Mouse (Mus musculus): ENCODE results near the gene Pcgf2.

Gene Pcgf2

DNA sequence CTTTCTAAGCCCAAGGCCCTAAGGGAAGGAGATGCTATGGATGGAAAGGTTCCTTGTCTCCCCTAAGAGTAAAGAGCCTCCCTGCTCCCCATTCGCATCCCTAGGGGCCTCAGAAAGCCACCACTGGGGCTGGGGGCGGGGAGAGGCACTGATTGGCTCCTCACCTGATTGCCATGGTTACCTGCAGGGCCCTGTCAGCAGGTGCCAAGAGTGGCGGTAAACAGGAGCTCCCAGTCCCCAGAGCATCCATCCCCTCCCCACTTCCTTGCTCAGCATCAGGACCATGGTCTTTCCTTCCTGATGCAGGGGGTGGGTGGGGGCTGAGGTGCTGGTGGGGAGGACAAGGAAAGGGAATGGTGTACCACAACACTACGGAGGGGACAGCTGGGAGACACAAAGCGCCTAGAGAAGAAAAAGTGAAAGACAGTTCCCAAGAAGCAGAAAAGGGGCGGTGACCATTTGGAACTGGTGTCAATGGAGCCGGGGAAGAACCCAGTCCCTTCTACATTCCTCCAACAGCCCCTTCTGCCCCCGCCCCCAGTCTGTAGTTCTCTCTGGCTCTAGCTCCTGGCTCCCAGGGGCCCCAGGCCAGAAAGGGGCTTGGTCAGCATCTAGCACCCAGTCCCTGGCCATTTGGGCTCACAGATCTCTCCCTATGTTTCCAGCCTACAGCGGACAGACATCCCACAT is 4.4 kb downstream of the Pcgf2 start:
- DNase-seq (ENCODE audit: low read depth, low spot score), result peak; percentile 49

DNA sequence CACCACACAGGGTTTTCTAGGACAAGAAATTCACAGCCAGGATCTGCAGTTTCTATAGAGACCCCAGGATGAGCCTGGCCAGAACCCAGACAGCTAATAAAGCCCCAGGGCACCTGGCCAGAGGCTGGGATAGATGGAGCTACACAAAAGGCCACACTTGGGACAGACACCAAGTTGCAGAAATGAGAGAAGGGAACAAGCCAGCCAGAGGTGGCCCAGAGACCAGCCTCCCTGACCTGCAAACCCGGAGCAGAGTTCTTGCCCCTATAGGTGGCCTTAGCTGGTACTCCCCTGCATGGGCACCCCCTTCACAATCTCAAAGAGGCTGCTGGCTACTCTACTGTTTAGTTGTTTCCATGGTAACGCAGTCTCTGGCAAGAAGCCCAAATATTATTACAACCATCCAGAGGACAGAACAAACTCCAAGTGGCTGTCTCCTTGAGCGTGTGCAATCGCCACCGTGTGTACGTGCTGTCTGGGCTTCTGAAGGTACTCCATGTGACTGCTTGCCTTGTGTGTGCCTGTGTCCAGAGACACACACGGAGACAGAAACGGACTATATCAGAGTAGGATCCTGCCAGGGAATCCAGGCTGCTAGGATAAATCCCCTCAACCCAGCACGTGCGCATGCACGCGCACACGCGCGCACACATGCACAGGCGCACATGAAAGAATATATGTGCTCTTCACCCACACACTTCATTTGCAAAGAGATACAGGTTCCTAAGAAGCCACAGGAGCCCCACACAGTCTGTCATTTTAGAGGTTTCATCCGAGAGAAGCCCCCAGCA is 5.2 kb downstream of the Pcgf2 start:
- DNase-seq (ENCODE audit: low read depth, low spot score), result peak; percentile 75

DNA sequence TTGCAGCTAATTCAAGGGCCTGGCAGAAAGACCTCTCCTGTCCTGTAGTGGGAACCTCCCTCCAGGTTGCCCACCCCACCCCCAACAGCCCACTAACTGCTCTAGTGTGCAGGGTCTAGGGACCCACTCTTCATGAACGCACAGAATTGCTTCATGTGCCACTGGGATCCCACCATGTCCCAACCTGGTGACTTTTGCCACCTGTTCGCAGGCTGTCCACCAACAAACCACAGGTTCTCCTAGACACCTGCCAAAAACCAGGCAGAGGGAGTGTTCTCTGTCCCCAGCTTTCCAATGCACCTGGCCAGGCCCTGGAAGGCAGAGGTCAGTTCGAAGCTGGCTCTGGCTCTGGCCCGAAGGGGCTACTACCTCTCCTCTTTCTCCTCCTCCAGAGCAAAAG is 5.9 kb downstream of the Pcgf2 start:
- no peak for DNase-seq (ENCODE audit: low read depth, low spot score)

DNA sequence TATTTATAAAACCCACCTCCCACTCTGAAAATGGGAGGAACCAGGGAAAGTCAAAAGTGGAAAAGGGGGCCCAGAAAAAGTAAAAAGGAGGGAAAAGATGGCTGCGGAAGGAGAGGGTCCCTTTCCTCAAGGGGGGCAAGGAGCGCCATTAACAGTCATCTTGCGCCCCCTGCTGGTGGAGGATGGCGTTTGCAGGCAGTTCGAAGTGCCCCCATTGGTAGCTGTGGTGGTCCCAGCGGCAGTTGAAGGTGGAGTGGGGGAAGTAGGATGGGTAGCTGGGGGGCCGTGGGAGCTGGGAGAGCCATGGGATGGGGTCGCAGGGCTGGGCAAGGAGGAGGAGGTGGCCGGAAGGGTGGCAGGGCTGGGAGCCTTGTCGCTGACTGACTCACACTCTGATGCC is 10.4 kb downstream of the Pcgf2 start:
- DNase-seq (ENCODE audit: low read depth, low spot score), result peak; percentile 42

DNA sequence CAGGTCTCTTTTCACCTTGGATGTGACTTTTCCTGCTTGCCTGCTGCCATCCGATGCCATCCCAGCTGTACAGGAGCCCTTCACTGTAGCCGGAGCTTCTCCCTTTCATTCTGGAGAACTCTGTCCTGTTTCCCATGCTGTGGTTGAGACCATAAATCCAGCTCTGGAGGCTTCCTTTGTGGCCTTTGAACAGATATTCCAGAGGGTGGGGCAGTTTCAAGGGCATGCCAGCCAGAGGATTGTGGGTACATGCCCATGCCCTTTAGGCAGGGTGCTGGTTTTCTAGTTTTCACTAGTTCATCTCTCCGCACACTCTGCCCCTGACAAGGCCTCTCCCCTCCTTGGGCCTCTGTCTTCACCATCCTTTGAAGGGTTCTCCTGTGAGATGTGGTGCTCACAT is 13.2 kb downstream of the Pcgf2 start:
- DNase-seq (ENCODE audit: low read depth, low spot score), result no peak

DNA sequence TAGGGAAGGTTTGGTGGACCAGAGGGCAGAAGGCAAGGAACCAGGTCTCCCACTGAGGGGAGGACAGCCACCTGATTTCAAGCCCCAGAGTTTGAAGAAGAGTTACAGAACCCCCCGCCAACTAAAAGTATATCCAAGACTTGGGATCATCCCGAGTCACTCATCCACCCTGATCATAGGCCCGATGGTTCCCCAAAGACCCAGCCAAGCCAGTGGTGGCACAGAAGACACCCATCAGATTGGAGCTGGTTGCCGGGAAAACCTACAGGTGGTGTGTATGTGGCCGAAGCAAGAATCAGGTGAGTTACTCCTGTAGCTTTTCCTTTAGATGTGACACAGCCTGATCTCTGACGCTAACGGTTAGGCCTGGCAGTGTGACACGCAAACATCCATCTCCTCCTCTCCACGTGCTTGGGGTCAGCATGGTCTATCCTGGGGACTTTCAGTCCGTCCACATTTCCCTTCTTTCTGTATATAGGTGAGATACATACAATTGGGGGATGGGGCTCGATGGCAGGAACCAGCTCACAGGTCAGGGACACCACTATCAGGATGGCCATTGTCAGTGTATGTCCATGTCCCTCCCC is 13.9 kb downstream of the Pcgf2 start:
- DNase-seq (ENCODE audit: low read depth, low spot score), result no peak

DNA sequence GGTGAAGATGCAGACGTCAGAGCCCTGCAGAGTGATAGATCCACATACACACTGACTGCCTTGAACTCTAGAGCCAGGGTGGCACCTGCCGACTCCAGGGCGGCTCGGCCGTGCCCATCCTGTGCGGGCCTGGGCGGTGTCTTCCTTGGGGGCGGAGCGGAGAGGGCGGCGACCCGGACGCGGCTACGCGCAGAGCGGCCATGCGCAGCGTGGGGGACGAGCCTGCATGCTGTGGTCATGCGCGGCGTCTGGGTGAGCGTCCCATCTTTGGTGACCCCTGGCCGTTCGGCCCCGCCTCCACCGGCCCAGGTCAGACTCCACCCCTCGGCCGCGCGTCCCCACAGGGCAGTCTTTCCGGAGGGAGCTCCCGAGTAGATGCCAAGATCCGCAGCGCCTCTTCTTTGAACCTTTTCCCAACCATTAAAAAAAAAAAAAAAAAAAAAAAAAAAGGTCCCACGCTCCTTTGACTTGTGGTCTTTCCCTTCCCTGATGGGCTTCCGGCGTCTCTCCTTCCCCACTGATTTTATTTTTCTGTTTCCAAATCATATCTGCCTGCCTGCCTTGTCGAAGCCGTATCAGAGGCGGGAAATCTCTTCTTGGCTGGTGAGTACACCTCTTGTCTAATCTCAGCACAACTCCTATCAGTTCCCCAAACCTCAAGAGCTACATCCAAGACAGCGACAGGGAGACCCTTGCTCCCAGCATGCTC is 14.5 kb downstream of the Pcgf2 start, which contains the start of gene Cisd3:
Gene Cisd3, plus strand, starts transcription at position 214 of the 709 bp plus-strand sequence.
- peak; percentile 96 for DNase-seq (ENCODE audit: low read depth, low spot score)

DNA sequence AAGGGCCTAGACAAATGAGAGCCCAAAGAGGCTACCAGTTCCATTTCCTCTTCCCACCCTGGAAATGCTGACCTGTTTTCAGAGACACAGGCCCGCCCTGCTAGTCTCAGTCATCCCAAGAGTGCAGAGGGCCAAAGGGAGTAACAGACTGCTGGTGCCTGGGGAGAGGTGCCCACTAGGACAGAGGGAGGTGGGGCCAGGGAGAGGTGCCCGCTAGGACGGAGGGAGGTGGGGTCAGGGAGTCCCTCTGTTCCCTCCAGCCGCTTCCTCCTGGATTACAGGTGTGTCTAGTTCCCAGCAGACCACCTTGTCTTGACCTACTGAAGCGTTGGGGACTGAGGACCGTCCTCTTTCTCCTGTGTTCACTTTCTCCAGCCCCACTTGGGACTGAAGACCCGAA is 15.5 kb downstream of the Pcgf2 start:
- no peak for DNase-seq (ENCODE audit: low read depth, low spot score)

DNA sequence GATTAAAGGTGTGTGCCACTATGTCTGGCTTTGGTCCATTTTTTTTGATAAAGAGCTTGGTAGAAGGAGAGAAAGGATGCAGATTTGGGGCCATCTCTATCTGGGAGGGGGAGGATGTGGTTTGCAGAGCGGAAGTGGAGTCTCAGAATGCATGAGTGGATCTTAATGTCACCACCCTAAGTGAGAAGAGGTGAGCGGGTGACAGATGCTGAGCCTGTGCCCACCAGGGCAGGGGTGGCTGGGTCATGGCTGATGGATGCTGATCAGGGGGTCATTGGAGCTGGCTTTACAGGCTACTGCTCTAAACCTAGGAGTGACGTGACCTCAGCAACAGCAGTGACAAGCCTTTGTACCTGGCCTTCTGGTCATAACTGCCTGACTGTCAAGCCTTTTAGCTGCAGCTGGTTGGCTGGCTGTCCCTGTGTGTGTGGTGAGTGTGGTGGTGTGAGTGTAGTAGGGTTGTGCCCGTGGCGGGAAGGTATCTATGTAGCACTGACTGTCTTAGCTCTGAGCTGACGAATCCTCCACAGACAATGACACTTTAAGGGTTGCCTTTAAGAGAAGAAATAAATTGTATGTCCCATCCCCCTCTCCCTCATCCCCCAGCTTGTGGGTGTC is 16.1 kb downstream of the Pcgf2 start:
- no peak for DNase-seq (ENCODE audit: low read depth, low spot score)

DNA sequence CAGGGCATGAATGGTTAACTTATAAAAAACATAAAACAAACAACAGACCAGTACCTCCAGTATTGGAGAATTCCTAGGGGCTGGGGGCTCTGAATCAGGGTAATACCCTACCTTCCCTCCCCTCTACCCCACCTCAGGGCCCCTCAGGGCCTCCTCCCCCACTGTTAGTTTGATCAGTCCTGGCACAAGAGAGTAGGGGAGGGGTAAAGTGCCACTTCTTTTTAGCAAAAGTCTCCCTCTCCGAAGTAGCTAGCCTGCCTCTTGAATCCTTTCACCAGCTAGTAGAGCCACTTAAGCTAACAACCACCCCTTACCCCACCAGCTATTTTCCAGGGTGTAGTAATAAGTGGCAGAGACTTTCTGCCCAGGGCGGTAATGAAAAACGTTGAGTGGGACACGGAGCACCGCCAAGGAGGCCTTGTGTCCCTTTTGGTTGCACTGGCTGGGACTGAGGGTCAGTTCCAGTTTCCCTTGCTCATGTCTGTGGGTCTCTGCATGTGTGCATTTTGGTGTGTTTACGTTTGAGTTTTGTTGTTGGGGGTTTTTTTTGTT is 17.7 kb downstream of the Pcgf2 start:
- no peak for DNase-seq (ENCODE audit: low read depth, low spot score)

DNA sequence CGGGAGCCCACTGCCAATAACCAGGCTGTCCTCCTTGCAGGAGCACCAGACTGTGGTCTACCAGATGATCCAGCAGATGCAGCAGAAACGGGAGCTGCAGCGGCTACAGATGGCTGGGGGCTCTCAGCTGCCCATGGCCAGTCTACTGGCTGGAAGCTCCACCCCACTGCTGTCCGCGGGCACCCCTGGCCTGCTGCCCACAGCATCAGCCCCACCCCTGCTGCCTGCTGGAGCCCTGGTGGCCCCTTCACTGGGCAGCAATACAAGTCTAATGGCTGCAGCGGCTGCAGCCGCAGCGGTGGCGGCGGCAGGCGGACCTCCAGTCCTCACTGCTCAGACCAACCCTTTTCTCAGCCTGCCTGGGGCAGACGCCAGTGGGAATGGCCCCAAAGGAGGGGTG is 19.9 kb downstream of the Pcgf2 start:
- DNase-seq (ENCODE audit: low read depth, low spot score), result no peak

DNA sequence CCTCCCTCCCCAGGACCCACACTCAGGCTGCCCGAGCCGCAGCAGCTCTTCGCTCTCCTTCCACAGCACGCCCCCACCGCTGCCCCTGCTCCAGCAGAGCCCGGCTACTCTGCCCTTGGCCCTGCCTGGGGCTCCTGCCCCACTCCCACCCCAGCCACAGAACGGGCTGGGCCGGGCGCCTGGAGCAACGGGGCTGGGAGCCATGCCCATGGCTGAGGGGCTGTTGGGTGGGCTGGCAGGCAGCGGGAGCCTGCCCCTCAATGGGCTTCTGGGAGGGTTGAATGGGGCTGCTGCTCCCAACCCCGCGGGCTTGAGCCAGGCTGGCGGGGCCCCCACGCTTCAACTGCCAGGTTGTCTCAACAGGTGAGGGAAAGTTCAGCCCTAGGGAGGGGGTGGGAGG is 22.0 kb downstream of the Pcgf2 start:
- DNase-seq (ENCODE audit: low read depth, low spot score), result no peak

DNA sequence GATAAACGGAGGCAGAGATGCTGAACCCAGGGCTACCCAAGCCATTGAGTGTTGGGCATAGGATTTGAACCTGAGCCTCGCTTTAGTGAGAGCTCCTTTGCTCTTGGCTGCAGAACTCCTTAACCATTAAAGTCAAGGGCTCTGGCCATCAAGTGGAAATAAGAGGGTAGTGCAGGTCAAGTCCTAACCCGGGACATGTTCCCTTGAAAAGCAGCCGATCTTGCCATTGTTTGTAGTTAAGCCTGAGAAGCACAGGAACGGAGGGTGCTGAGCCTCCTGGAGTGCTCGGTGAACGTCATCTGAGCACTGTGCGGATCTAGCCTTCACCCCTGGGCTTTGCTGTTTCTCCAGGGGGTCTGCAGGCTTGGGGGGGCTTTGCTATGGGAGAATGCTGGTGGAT is 22.5 kb downstream of the Pcgf2 start:
- no peak for DNase-seq (ENCODE audit: low read depth, low spot score)

DNA sequence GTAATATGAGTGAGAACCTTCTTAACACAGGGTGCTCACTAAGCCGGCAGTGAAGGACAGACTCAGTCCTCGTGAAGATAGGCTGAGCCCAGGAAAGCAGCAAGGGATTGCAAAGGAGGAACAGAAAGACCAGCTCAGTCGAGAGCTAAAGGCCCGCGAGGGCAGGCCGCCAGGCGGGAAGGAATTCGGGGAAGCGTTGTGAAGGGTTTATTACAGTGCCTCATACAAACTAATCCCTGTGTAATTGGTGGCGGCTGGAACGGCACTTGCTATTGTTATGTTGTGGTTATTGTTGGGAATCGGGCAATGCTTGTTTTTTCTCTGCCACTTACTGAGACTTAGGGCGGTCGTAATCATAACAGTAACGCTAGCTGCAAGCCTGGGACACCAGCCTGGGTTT is 22.9 kb downstream of the Pcgf2 start:
- no peak for DNase-seq (ENCODE audit: low read depth, low spot score)

DNA sequence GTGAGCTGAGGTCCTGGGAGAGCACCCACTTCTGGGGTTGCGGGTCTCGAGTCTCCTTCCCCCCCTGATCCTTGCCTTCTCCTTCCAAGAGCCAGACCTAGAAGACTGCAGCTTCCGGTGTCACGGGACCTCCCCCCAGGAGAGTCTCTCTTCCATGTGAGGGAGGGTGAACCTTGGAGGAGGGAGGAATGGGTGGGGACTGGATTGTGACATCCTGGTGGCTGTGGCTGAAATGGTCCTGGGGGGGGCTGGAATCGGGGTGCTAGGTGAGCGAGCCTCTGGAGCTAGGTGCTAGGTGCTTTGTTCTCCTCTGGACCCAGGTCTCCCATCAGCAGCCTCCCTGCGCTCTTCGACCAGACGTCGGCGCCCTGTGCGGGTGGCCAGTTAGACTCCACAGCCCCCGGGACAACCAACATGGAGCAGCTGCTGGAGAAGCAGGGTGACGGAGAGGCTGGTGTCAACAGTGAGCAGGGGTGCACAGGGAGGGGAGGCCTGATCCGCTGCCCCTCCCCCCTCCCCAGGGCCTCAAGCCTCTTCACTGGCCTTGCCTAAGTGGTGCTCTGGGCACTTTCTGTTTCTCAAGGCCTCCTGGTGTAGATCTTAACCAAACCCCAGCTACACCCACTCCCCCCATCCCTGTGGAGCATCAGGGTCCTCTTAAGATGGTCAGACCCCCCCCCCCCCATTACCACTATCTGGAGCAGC is 24.1 kb downstream of the Pcgf2 start:
- DNase-seq (ENCODE audit: low read depth, low spot score), result no peak

DNA sequence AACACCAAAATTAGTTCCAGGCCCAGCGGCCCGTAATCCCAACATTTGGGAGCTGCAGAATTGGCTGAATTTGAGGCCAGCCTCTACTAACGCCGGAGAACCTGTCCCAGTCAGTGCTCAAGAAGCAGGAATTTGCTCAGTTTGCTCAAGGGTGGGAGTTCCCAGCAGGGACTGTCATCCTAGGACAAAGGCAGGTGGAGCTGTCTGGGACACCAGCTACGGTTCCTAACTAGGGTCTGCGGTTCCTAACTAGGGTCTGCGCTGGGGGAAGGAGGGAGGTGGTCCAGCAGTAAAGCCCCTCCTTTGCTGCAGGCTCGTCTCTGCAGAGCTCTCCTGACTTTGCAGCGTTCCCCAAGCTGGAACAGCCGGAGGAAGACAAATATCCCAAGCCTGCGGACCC is 27.1 kb downstream of the Pcgf2 start:
- DNase-seq (ENCODE audit: low read depth, low spot score), result no peak

DNA sequence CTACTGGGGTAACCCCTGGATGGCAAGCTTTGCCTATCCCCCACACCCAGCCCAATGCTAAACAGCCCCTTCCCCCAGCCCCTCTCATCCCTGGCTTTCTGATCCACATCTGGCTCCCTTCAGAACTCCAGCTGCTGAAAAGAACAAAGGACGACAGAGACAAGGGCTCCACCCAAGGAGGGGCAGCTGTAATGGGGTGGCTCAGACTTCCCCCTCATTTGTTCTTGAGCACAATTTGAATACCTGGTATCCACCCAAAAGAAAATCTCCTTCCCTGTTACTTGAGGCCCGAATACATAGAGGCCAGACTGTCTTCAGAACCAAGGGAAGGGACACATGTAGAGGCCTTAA is 29.1 kb downstream of the Pcgf2 start:
- no peak for DNase-seq (ENCODE audit: low read depth, low spot score)

DNA sequence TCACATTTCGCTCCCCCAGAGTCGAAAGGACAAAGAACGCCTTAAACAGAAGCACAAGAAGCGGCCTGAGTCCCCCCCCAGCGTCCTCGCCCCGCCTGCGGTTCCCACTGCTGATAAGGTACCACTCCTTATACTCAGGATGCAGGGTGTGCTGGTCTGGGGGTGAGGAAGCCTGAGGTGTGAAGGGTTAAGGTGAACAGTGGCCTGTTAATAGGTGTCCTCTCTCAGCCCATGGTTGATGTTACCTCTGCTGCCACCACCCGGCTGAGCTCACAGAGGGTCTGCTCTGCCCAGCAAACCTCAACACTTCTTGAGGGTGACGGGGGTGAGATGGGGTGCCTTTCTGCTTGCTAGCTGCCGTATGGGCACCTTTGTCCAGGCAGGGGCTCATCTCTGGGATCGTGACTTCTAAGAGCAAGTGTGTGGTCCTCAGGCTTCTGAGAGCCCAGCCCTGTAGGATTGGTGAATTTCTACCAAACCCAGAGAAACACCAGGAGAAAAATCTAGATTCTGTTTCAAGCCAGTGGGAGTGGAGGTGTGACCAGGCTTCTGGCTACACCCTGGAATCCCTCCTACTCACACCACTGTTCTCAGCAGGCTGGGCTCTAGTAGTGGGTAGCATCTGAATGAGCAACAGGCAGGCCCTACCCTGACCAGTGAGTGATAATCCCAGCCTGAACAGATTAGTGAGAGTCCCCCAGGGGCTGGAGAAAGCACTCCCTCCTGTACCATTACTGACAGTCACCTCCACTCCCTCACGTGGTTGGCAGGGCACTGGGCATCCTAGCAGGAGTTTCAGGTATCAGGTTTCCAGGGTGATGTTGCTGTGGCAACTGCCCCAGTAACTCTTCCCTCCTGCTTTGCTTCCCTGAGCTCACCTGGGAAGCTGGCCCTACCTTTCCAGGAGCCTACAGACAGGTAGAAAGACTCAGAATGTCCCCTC is 29.8 kb downstream of the Pcgf2 start:
- peak; percentile 71 for DNase-seq (ENCODE audit: low read depth, low spot score)

DNA sequence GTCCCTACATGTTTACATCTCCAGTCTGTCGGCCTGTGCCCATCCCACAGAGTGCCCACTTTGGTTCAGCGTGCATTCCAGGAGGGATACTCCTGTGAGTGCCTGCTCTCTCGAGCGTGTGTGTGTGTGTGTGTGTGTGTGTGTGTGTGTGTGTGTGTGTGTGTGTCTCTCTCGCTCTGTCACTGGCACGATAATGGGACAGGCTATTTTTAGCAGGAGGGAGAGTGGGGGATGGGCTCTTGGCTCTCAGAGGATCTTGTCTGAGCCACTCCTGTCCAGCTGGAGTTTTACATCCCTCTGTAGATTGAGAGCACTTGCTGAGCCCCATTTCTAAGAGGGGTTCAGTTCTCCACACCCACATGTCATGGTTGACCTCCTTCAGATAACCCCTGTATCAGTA is 30.5 kb downstream of the Pcgf2 start:
- DNase-seq (ENCODE audit: low read depth, low spot score), result peak; percentile 86

DNA sequence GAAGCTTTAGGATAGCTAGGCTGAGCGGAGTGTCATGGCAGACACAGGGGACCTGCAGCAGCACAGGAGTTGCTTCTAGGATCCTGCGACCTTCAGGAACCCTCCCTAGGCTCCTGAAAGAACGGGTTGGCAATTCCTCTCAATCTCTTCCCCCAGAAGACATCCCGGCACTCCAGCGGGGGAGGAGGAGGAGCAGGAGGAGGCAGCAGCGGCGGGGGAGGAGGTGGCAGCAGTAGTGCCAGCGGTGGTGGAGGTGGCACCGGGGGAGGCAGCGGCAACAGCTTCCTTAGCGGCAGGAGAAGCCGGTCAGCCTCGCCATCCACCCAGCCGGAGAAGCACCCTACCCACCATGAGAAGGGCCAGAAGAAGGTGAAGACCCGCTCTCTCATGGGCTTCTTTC is 31.0 kb downstream of the Pcgf2 start:
- DNase-seq (ENCODE audit: low read depth, low spot score), result peak; percentile 51
